In the genomic region with DNA sequence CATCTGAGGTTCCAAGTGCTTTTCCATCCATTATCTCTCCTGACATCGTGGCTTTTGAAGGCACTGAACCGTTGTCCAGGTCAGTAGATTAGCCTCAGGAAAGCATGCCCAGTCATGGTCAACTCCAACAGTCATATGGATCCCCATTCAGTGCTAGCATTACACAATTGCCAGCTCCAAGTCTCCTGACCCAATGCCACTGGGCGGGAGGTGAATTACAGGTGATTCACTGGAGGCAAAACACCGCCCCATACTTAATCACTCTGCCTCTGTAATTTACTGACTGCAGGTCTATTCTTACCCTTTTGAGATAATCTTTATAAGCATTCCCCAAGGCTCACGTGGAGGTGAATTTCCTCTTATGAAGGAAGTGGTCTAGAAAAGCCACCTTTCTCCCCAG, we compare ENCODE assay signal across 23 mouse cellular contexts. TPM values are rescaled to one million over a fixed set of nuclear protein-coding genes. Genes with fewer than 3 reads are reported as not detected.
A peak's percentile ranks its signal among the peaks of the same experiment; 100 is the strongest.
DNase-seq lines count a peak whose midpoint lies in the region; ATAC-seq and TF ChIP-seq lines count a peak whose summit lies in the region.
"Had no signal": no experiment of that assay in that cellular context is flagged by ENCODE, and none has a peak within 500 bp of the region (broad histone marks: within the 10 kb centered on the region; RNA-seq: fewer than 3 reads in every experiment).

No protein-coding gene starts in this region.

- H3K9ac ChIP-seq in liver, adult 2 months (ENCODE audit: low read depth, low read length) = no peak overlapping the region
- no peak overlapping the region for H3K9ac ChIP-seq in liver, embryonic 11.5 days (ENCODE audit: low read depth, low read length)
- H3K9ac ChIP-seq in ES-Bruce4 (ENCODE audit: low read depth, poor library complexity, severe bottlenecking) (no peak overlapping the region), ES-E14 (ENCODE audit: insufficient read depth, low read depth, low read length, poor library complexity, severe bottlenecking) (0 out of 2 replicates have a peak overlapping the region, but pooled peaks have one; percentile 7)
- no peak overlapping the region for H3K9ac ChIP-seq in stomach, embryonic 15.5 days
- H3K9ac ChIP-seq: forebrain, embryonic 13.5 days; hindbrain, embryonic 13.5 days; lung, embryonic 14.5 days; midbrain, embryonic 15.5 days; neural tube, embryonic 12.5 days had no signal

- TF ChIP-seq POLR2A in liver, adult 2 months (IDR thresholded peaks at IDR 0.05; ENCODE audit: extremely low read depth, insufficient read depth, low read length) = no peak
- no peak for TF ChIP-seq POLR2A in ES-Bruce4 (IDR thresholded peaks at IDR 0.05; ENCODE audit: insufficient read depth, low read length)

- 17% methylated on average over 5 of the region's 5 CpGs for WGBS in liver, adult 2 months
- 58% methylated on average over 5 of the region's 5 CpGs for WGBS in liver, embryonic 11.5 days
- WGBS in stomach, embryonic 15.5 days = 50% methylated on average over 5 of the region's 5 CpGs

- no peak overlapping the region for H3K4me2 ChIP-seq in liver, embryonic 11.5 days
- H3K4me2 ChIP-seq in stomach, embryonic 15.5 days = no peak overlapping the region
- H3K4me2 ChIP-seq: forebrain, embryonic 13.5 days; hindbrain, embryonic 13.5 days; lung, embryonic 14.5 days; midbrain, embryonic 15.5 days; neural tube, embryonic 12.5 days had no signal

- TF ChIP-seq CTCF in liver, adult 2 months (IDR thresholded peaks at IDR 0.05; ENCODE audit: low read depth, low read length) = no peak
- TF ChIP-seq CTCF in ES-Bruce4 (IDR thresholded peaks at IDR 0.05; ENCODE audit: low read depth, low read length) = no peak

- in situ Hi-C loops in ES-E14 (cut with MboI; ENCODE audit: low sequenced_read_pairs in 2 of 2, unreplicated experiment in 2 of 2) = no loop called here

- no peaks in the 10 kb centered on the region for H3K9me3 ChIP-seq in liver, embryonic 11.5 days (ENCODE audit: control insufficient read depth, low read length)
- H3K9me3 ChIP-seq in ES-Bruce4 (replicated peaks; ENCODE audit: control insufficient read depth, insufficient read depth, low read length, poor library complexity, severe bottlenecking) (no peaks in the 10 kb centered on the region), ES-E14 (ENCODE audit: control insufficient read depth, insufficient read depth, low read depth, low read length) (no peaks in the 10 kb centered on the region)
- no peaks in the 10 kb centered on the region for H3K9me3 ChIP-seq in stomach, embryonic 15.5 days
- H3K9me3 ChIP-seq: forebrain, embryonic 13.5 days; hindbrain, embryonic 13.5 days; limb, embryonic 10.5 days; midbrain, embryonic 15.5 days; neural tube, embryonic 12.5 days had no signal

- no peak for TF ChIP-seq EP300 in ES-Bruce4 (IDR thresholded peaks at IDR 0.05; ENCODE audit: insufficient read depth, low read depth, low read length)

- no peaks in the 10 kb centered on the region for H3K27me3 ChIP-seq in liver, adult 2 months (ENCODE audit: control insufficient read depth, insufficient read depth, low read length)
- H3K27me3 ChIP-seq in liver, embryonic 11.5 days (replicated peaks; ENCODE audit: control insufficient read depth, insufficient read depth, low read length) = no peaks in the 10 kb centered on the region
- H3K27me3 ChIP-seq in ES-Bruce4 (ENCODE audit: control insufficient read depth, insufficient read depth, low read length, poor library complexity, severe bottlenecking) = no peaks in the 10 kb centered on the region
- no peaks in the 10 kb centered on the region for H3K27me3 ChIP-seq in stomach, embryonic 15.5 days (replicated peaks)
- H3K27me3 ChIP-seq: forebrain, embryonic 13.5 days; hindbrain, embryonic 13.5 days; midbrain, embryonic 15.5 days; neural tube, embryonic 12.5 days had no signal

- H3K36me3 ChIP-seq in liver, adult 2 months (ENCODE audit: control insufficient read depth, insufficient read depth, low read length) = no peaks in the 10 kb centered on the region
- no peaks in the 10 kb centered on the region for H3K36me3 ChIP-seq in liver, embryonic 11.5 days (ENCODE audit: control insufficient read depth, insufficient read depth, low read length)
- H3K36me3 ChIP-seq in ES-Bruce4 (ENCODE audit: control insufficient read depth, insufficient read depth, low read length, poor library complexity, severe bottlenecking) (no peaks in the 10 kb centered on the region), ES-E14 (ENCODE audit: control insufficient read depth, insufficient read depth, low read length, poor library complexity, severe bottlenecking) (no peaks in the 10 kb centered on the region)
- H3K36me3 ChIP-seq in stomach, embryonic 15.5 days = no peaks in the 10 kb centered on the region
- H3K36me3 ChIP-seq: hindbrain, embryonic 13.5 days; limb, embryonic 10.5 days; midbrain, embryonic 15.5 days; neural tube, embryonic 12.5 days had no signal

- peaks cover 35% of the 10 kb centered on the region for H3K4me1 ChIP-seq in liver, adult 2 months (ENCODE audit: control insufficient read depth, insufficient read depth, low read length)
- H3K4me1 ChIP-seq in liver, embryonic 11.5 days (replicated peaks; ENCODE audit: control insufficient read depth, insufficient read depth, low read length) = no peaks in the 10 kb centered on the region
- H3K4me1 ChIP-seq in ES-Bruce4 (ENCODE audit: control insufficient read depth, insufficient read depth, low read length) (peaks cover 4% of the 10 kb centered on the region), ES-E14 (ENCODE audit: control insufficient read depth in 2 of 2, insufficient read depth in 2 of 2, low read length in 2 of 2, poor library complexity in 1 of 2) (peaks cover 8 to 25% of the 10 kb centered on the region in 2 experiments)
- peaks cover 8% of the 10 kb centered on the region; the same call in 1 of the 2 replicates for H3K4me1 ChIP-seq in stomach, embryonic 15.5 days
- H3K4me1 ChIP-seq: midbrain, embryonic 15.5 days; neural tube, embryonic 12.5 days had no signal

- intact Hi-C loops in heart, postnatal 36 days (cut with DNase I) = no loop called here

- no peak for ATAC-seq in liver, embryonic 11.5 days (replicated peaks; ENCODE audit: low FRiP score)
- peak; percentile 57; the same call in 1 of the 2 replicates for ATAC-seq in stomach, embryonic 15.5 days (ENCODE audit: insufficient read depth, low FRiP score, low read depth)
- ATAC-seq: forebrain, embryonic 13.5 days; midbrain, embryonic 15.5 days had no signal

- peaks cover 5% of the 10 kb centered on the region; the same call in 1 of the 2 replicates for H3K79me2 ChIP-seq in liver, adult 2 months (ENCODE audit: control insufficient read depth, insufficient read depth, low read length)

- peak overlapping the region; percentile 61 for H3K27ac ChIP-seq in liver, adult 2 months (replicated peaks; ENCODE audit: insufficient read depth, low read depth, low read length)
- H3K27ac ChIP-seq in liver, embryonic 11.5 days (ENCODE audit: low read depth, low read length) = no peak overlapping the region
- H3K27ac ChIP-seq in ES-Bruce4 (ENCODE audit: insufficient read depth, low read length) = peak overlapping the region; percentile 13; the same call in 1 of the 2 replicates
- H3K27ac ChIP-seq in ES-E14 (ENCODE audit: insufficient read depth, low read depth, low read length, poor library complexity, severe bottlenecking) = peak overlapping the region; percentile 14; the same call in 1 of the 2 replicates
- H3K27ac ChIP-seq in stomach, embryonic 15.5 days = peak overlapping the region; percentile 23
- H3K27ac ChIP-seq: forebrain, embryonic 13.5 days; hindbrain, embryonic 13.5 days; limb, embryonic 10.5 days; macrophage; midbrain, embryonic 15.5 days; neural tube, embryonic 12.5 days had no signal

- DNase-seq in liver, adult 2 months (ENCODE audit: extremely low read depth, low read depth, low spot score) = peak; percentile 79
- no peak for DNase-seq in liver, embryonic 11.5 days (ENCODE audit: low spot score)
- DNase-seq in ES-E14 (ENCODE audit: low read depth, low spot score) = no peak
- DNase-seq in adrenal gland, postnatal 25 days = no peak
- DNase-seq in heart, postnatal 36 days = no peak
- DNase-seq: adrenal gland, postnatal 10 days; cerebellum, adult 2 months; cerebellum, postnatal 25 days; gastrocnemius, adult 2 months; layer of hippocampus, adult 9-11 months; liver; lung, embryonic 14.5 days; retina, postnatal 1 day; thymus, adult 2 months; thymus, postnatal 4 days had no signal

- H3K4me3 ChIP-seq in liver, adult 2 months (ENCODE audit: insufficient read depth, low read depth, low read length) = no peak overlapping the region
- H3K4me3 ChIP-seq in liver, embryonic 11.5 days (ENCODE audit: low read depth, low read length) = no peak overlapping the region
- 0 out of 2 replicates have a peak overlapping the region, but pooled peaks have one; percentile 12 for H3K4me3 ChIP-seq in ES-Bruce4 (ENCODE audit: low read depth, low read length)
- H3K4me3 ChIP-seq in ES-E14 (ENCODE audit: insufficient read depth in 1 of 2, low read depth in 1 of 2, low read length in 2 of 2, poor library complexity in 1 of 2, severe bottlenecking in 1 of 2) = no peak overlapping the region
- no peak overlapping the region for H3K4me3 ChIP-seq in stomach, embryonic 15.5 days (replicated peaks)
- H3K4me3 ChIP-seq: forebrain, embryonic 13.5 days; gastrocnemius, adult 2 months; hindbrain, embryonic 13.5 days; limb, embryonic 10.5 days; midbrain, embryonic 15.5 days; neural tube, embryonic 12.5 days had no signal

TF ChIP-seq in ES-E14, 5 proteins besides CTCF, POLR2A, EP300 and RAD21:
- no peak for TF ChIP-seq ZNF384 (IDR thresholded peaks at IDR 0.05; ENCODE audit: low read depth, low read length)
- no peak for TF ChIP-seq HCFC1 (IDR thresholded peaks at IDR 0.05; ENCODE audit: borderline replicate concordance, insufficient read depth, low read length)
- TF ChIP-seq ZC3H11A (IDR thresholded peaks at IDR 0.05; ENCODE audit: borderline replicate concordance, low read depth, low read length) = no peak
- no peak for TF ChIP-seq CHD2 (IDR thresholded peaks at IDR 0.05; ENCODE audit: low read depth, low read length)
- TF ChIP-seq MAFK (IDR thresholded peaks at IDR 0.05; ENCODE audit: insufficient read depth, low read depth, low read length) = no peak
TF ChIP-seq in ES-E14: peak in this region for 0.

RNA-seq across cellular contexts. Expression of a gene that starts 19.5 kb away (rescaled TPM):
- total RNA-seq in liver, adult 2 months (2014; rRNA removed) = 18.4 and 27.8 TPM in 2 replicates
- polyA plus RNA-seq in liver, adult 2 months (2012; rRNA removed) = 11.8 and 12.7 TPM in 2 replicates
- 0.68 and 0.89 TPM in 2 replicates for polyA plus RNA-seq in liver, embryonic 11.5 days (2014; fragmentation: Nextera tagmentation; extraction: Ambion mirVana)
- polyA plus RNA-seq in ES-Bruce4 (2011; ENCODE audit: insufficient read depth, insufficient read length, low read depth, missing spikeins) = 30.6 and 34.8 TPM in 2 replicates
- 13.6 and 24.5 TPM in 2 replicates for total RNA-seq in ES-E14 (2012; rRNA removed)
- polyA plus RNA-seq in stomach, embryonic 15.5 days (2015; fragmentation: Nextera tagmentation; extraction: Ambion mirVana) = 8.6 and 9.0 TPM in 2 replicates
- 35.1 and 37.1 TPM in 2 replicates for total RNA-seq in adrenal gland, postnatal 25 days (2021)
- total RNA-seq in heart, postnatal 36 days (2021) = 10 to 100 TPM; 38.6 to 47.2 TPM
